Mouse (Mus musculus): ENCODE results near the gene Kdsr.

The Kdsr gene

GRCm38 (mm10) chr1:106759572-106760435 lies at the start of gene Kdsr:
Kdsr (minus strand) TSS chr1:106759727.
- peak; percentile 93 for DNase-seq

GRCm38 (mm10) chr1:106799931-106800330 lies 40.4 kb upstream of the Kdsr start:
- no peak for DNase-seq

GRCm38 (mm10) chr1:106799406-106799805 lies 39.9 kb upstream of the Kdsr start:
- no peak for DNase-seq

GRCm38 (mm10) chr1:106796987-106797779 lies 37.7 kb upstream of the Kdsr start:
- no peak for DNase-seq

- DNase-seq: peak; percentile 82
Measured at GRCm38 (mm10) chr1:106796542-106796924, 37.0 kb upstream of the Kdsr start, which contains the start of gene Vps4b. Vps4b (minus strand) TSS chr1:106796728.

GRCm38 (mm10) chr1:106795634-106796541 lies 36.4 kb upstream of the Kdsr start:
- no peak for DNase-seq

- no peak for DNase-seq
Measured at GRCm38 (mm10) chr1:106774896-106775295, 15.4 kb upstream of the Kdsr start.

GRCm38 (mm10) chr1:106774092-106774491 lies 14.6 kb upstream of the Kdsr start:
- no peak for DNase-seq

GRCm38 (mm10) chr1:106768773-106769172 lies 9.2 kb upstream of the Kdsr start:
- no peak for DNase-seq

GRCm38 (mm10) chr1:106765771-106766170 lies 6.2 kb upstream of the Kdsr start:
- DNase-seq: no peak

GRCm38 (mm10) chr1:106764846-106765245 lies 5.3 kb upstream of the Kdsr start:
- DNase-seq: no peak

- DNase-seq: no peak
Measured at GRCm38 (mm10) chr1:106764281-106764680, 4.8 kb upstream of the Kdsr start.

GRCm38 (mm10) chr1:106760750-106761149 lies 1.2 kb upstream of the Kdsr start:
- DNase-seq: no peak

- DNase-seq: peak; percentile 30
Measured at GRCm38 (mm10) chr1:106758734-106759571, 574 bp downstream of the Kdsr start.

GRCm38 (mm10) chr1:106756633-106757032 lies 2.9 kb downstream of the Kdsr start:
- DNase-seq: no peak

GRCm38 (mm10) chr1:106752013-106752412 lies 7.5 kb downstream of the Kdsr start:
- no peak for DNase-seq

GRCm38 (mm10) chr1:106750656-106751055 lies 8.9 kb downstream of the Kdsr start:
- no peak for DNase-seq

GRCm38 (mm10) chr1:106748555-106749315 lies 10.8 kb downstream of the Kdsr start:
- no peak for DNase-seq

GRCm38 (mm10) chr1:106742980-106743379 lies 16.5 kb downstream of the Kdsr start:
- no peak for DNase-seq

- DNase-seq: no peak
Measured at GRCm38 (mm10) chr1:106740735-106741134, 18.8 kb downstream of the Kdsr start.

- DNase-seq: no peak
Measured at GRCm38 (mm10) chr1:106739810-106740209, 19.7 kb downstream of the Kdsr start.
